Mouse (Mus musculus) lung, embryonic 16.5 days (tissue): Measurements from ENCODE around the gene Tnfsfm13. TPM values are rescaled to one million over a fixed set of nuclear protein-coding genes. Genes with fewer than 3 reads are reported as not detected.
"Not testable (repeated sequence)": the region's sequence is repeated elsewhere in the genome, so short reads cannot be mapped to it uniquely, and the experiment has no call there.

Source experiments
- ATAC-seq: fragments of 200-750 bp; cut with Nextera tagmentation; 2 replicates; pipeline ENCODE4 v1.8.0; 2017; ENCODE audit warnings: low read depth, mild to moderate bottlenecking, moderate library complexity
- H3K27ac ChIP-seq: fragments of 300-500 bp; sonication (generic); 2 replicates; pipeline ENCODE4 v1.5.1; 2014; ENCODE audit warnings: mild to moderate bottlenecking, control low read depth, low read length
- H3K27me3 ChIP-seq: fragments of 300-500 bp; sonication (generic); 2 replicates; pipeline ENCODE4 v1.6.1; 2014; ENCODE audit warnings: low read depth, low read length, mixed read lengths; ENCODE audit not compliant: control insufficient read depth, insufficient read depth
- H3K36me3 ChIP-seq: fragments of 300-500 bp; sonication (generic); 2 replicates; pipeline ENCODE4 v1.6.1; 2014; ENCODE audit warnings: low read length; ENCODE audit not compliant: control insufficient read depth, insufficient read depth
- H3K4me1 ChIP-seq: fragments of 300-500 bp; sonication (generic); replicated peaks from 2 replicates; pipeline ENCODE4 v1.6.1; 2014; ENCODE audit warnings: low read length, mixed read lengths; ENCODE audit not compliant: control insufficient read depth, insufficient read depth
- H3K4me2 ChIP-seq: fragments of 300-500 bp; sonication (generic); 2 replicates; pipeline ENCODE4 v1.6.1; 2014; ENCODE audit warnings: low read depth, low read length, control low read depth
- H3K4me3 ChIP-seq: fragments of 300-500 bp; sonication (generic); 2 replicates; pipeline ENCODE4 v1.5.1; 2014; ENCODE audit warnings: mild to moderate bottlenecking, low read length, control low read depth
- H3K9ac ChIP-seq: fragments of 300-500 bp; sonication (generic); 2 replicates; pipeline ENCODE4 v1.6.1; 2014; ENCODE audit warnings: low read length, control low read depth
- H3K9me3 ChIP-seq: fragments of 300-500 bp; sonication (generic); 2 replicates; pipeline ENCODE4 v1.6.1; 2016; ENCODE audit warnings: low read length; ENCODE audit not compliant: control insufficient read depth
- WGBS: fragments of 180-500 bp; shearing (Covaris S2); extraction: QIAGEN DNeasy Blood & Tissue Kit; methylation state at CpG from one replicate; pipeline ENCODE4 v1.1.7; 2014; 5-methylcytosine and 5-hydroxymethylcytosine counted together
- polyA plus RNA-seq: library from polyadenylated mRNA; unstranded; fragments of >200 nt; fragmentation: Nextera tagmentation; extraction: Ambion mirVana; gene quantifications from 2 replicates; pipeline ENCODE4 v1.2.1, GENCODE M21; 2015

Tnfsfm13 gene
- polyA plus RNA-seq: 5.0 and 5.4 TPM in 2 replicates

DNA sequence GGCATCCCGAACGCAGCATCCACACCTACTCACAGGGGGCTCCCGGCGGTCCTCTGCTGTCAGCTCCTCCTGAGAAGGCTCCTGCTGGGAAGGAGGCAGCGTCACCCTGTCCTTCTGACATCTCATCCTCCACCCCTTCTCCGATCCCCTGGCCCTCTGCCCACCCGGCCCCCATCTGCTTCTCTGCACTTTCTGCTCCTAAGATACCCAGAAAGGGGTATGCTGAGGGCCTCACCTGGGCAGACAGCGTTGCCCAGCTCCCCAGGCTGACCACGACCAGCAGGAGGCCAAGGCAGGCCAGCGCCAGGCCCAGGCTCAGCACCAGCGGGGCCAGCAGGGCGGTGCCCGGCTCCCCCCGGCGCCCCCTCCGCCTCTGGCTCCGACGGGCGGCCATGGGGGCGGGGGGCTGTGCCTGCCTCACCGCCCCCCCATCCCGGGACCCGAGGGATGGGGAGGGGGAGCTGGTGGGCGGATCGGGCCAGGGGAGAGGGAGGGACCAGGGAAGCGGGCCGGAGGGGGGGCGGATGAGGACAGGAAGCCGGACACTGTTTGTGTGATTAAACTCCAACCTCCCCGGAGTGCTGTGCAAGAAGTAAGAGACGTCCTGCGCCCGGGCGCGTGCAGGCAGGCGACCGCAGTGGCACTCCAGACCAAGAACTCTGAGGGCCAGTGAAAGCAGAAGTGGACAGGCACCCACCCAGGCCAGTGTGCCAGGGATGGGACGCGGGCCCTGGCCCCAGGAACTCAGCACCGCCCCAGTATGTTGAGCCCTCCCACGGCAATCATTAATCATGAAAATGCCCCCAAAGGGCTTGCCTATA lies at the start of gene Tnfsfm13, which contains the start of gene Tnfsf12:
TSS of gene Tnfsfm13 (minus strand) at position 738 of the 821 bp plus-strand sequence.
TSS of gene Tnfsf12 (minus strand) at position 489 of the 821 bp plus-strand sequence.
- Histone ChIP-seq H3K4me1 (peaks cover 12% of the 10 kb centered on the region; the same call in 1 of the 2 replicates), H3K36me3 (no peaks in the 10 kb centered on the region), H3K27me3 (no peaks in the 10 kb centered on the region), H3K9me3 (no peaks in the 10 kb centered on the region), H3K9ac (peak within 1 kb of the TSS; percentile 92), H3K4me2 (peak within 1 kb of the TSS; percentile 95), H3K27ac (peak within 1 kb of the TSS; percentile 89), H3K4me3 (peak within 1 kb of the TSS; percentile 67)
- WGBS: under 1% methylated on average over 38 of the region's 41 CpGs
- peak; percentile 89 for ATAC-seq

DNA sequence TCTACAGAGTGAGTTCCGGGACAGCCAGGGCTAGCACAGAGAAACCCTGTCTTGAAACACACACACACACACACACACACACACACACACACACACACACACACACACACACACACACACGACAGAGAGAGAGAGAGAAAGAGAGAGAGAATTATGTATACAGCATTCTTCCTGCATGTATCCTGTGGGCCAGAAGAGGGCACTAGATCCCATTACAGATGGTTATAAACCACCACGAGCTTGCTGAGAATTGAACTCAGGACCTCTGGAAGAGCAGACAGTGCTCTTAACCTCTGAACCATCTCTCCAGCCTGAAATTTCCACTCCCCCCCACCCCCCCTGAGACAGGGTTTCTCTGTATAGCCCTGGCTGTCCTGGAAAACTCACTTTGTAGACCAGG lies 35.5 kb upstream of the Tnfsfm13 start:
- H3K4me1 ChIP-seq, H3K4me3 ChIP-seq, H3K9me3 ChIP-seq, H3K4me2 ChIP-seq, ATAC-seq, H3K27me3 ChIP-seq, H3K9ac ChIP-seq, H3K27ac ChIP-seq: not testable (repeated sequence)
- WGBS: 91% methylated on average over 2 of the region's 3 CpGs
- peaks cover 24% of the 10 kb centered on the region for H3K36me3 ChIP-seq

DNA sequence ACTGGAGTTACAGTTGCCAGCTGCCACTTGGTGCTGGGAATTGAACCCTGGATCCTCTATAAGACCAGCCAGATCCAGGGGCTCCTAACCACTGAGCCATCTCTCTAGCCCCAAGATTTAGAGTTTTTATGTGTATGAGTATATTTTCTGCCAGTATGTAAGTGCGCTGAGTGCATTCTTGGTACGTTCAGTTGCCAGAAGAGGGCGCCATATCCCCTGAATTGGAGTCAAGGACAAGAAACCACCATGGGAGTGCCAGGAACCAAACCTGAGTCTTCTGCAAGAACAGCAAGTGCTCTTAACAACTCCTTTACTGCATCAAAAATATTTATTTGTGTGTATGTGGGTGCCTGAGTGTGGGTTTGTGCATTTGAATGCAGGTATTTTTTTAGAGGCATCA lies 33.2 kb upstream of the Tnfsfm13 start:
- H3K9ac ChIP-seq: no peak overlapping the region
- 15% methylated on average over 3 of the region's 3 CpGs for WGBS
- H3K36me3 ChIP-seq: peaks cover under 1% of the 10 kb centered on the region; the same call in 1 of the 2 replicates
- no peaks in the 10 kb centered on the region for H3K4me1 ChIP-seq
- no peak overlapping the region for H3K27ac ChIP-seq
- no peaks in the 10 kb centered on the region for H3K9me3 ChIP-seq
- H3K4me2 ChIP-seq: no peak overlapping the region
- H3K27me3 ChIP-seq: no peaks in the 10 kb centered on the region
- H3K4me3 ChIP-seq: no peak overlapping the region
- no peak for ATAC-seq

DNA sequence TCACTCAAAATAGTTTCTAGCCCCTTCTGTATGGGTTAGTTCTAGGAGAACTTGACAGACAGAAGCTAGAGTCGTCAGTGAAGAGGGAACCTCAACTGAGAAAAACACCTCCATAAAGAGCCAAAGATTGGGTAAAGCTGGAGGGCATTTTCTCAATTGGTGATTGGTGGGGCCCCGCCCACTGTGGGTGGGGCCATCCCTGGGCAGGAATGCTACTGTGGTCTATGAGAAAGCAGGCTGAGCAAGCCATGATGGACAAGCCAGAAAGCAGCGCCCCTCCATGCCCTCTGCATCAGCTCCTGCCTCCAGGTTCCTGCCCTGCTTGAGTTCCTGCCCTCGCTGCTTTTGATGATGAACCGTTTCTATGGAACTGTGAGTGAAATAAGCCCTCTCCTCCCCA lies 30.1 kb upstream of the Tnfsfm13 start:
- Histone ChIP-seq H3K4me1 (no peaks in the 10 kb centered on the region), H3K27me3 (no peaks in the 10 kb centered on the region), H3K9ac (no peak overlapping the region), H3K27ac (no peak overlapping the region), H3K4me3 (no peak overlapping the region), H3K9me3 (no peaks in the 10 kb centered on the region), H3K36me3 (no peaks in the 10 kb centered on the region), H3K4me2 (no peak overlapping the region)
- no peak for ATAC-seq
- 21% methylated on average over 5 of the region's 5 CpGs for WGBS

DNA sequence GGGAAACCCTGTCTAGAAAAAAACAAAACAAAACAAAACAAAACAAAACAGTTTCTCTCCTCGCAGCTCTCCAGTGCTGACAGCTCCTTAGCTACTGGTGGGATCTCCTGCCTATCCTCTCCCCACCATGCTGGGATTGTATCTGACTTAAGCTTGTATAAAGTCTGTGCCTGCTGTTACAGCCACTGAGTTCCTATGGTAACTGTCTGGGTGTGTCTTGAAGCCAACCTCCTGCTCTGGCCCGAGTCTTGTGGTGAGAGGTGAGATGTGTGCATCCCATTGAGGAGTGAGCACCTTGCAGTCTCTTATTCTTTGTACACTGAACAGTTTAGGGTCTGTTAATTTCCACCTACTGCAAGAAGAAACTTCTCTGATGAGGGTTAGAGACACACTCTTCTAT lies 27.2 kb upstream of the Tnfsfm13 start:
- Histone ChIP-seq H3K9me3 (no peaks in the 10 kb centered on the region), H3K9ac (no peak overlapping the region), H3K27me3 (no peaks in the 10 kb centered on the region), H3K4me2 (no peak overlapping the region), H3K4me1 (no peaks in the 10 kb centered on the region), H3K27ac (no peak overlapping the region), H3K4me3 (no peak overlapping the region), H3K36me3 (no peaks in the 10 kb centered on the region)
- WGBS: 32% methylated on average over 2 of the region's 2 CpGs
- no peak for ATAC-seq

DNA sequence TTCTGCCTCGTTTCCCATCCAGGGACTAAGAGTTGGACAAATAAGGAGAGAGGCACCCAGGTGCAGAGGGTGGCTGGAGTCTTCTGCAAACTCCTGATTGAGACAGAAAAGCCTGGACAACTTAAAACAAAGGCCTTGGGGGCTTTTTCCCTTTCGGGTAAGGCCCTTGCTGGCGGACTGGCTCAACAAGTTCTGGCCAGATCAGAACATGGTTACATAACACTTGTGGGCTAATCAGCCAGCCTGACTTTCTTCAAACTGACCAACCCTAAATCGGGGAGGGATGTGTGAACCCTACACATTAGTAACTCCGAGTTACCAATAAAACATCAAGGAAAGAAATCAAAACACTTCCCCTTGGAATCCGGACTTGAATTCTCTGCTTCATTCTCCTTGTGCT lies 25.0 kb upstream of the Tnfsfm13 start:
- Histone ChIP-seq H3K4me1 (peaks cover 2% of the 10 kb centered on the region; the same call in 1 of the 2 replicates), H3K9me3 (no peaks in the 10 kb centered on the region), H3K4me2 (no peak overlapping the region), H3K9ac (peak overlapping the region; percentile 1; the same call in 1 of the 2 replicates), H3K4me3 (no peak overlapping the region), H3K27ac (peak overlapping the region; percentile 41; the same call in 1 of the 2 replicates), H3K27me3 (no peaks in the 10 kb centered on the region), H3K36me3 (no peaks in the 10 kb centered on the region)
- no peak for ATAC-seq
- WGBS: 43% methylated on average over 6 of the region's 6 CpGs

DNA sequence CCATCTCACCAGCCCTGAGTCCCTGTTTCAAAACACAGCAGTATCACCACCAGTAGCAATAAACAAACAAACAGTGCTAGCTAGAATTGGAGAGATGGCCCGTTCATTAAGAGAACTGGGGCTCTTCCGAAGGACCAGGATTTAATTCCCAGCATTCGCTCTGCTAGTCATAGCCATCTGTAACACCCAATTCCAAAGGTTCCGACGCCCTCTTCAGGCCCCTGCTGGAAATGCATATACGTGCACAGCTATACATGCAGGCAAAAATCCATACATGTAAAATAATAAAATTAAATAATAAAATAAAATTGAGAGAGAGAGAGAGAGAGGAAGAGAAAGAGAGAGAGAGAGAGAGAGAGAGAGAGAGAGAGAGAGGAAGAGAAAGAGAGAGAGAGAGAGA lies 23.5 kb upstream of the Tnfsfm13 start:
- ATAC-seq: no peak
- H3K9me3 ChIP-seq: no peaks in the 10 kb centered on the region
- peaks cover 2% of the 10 kb centered on the region; the same call in 1 of the 2 replicates for H3K4me1 ChIP-seq
- H3K27me3 ChIP-seq: no peaks in the 10 kb centered on the region
- no peak overlapping the region for H3K4me3 ChIP-seq
- WGBS: 65% methylated on average over 6 of the region's 6 CpGs
- no peak overlapping the region for H3K9ac ChIP-seq
- H3K27ac ChIP-seq: no peak overlapping the region
- no peak overlapping the region for H3K4me2 ChIP-seq
- no peaks in the 10 kb centered on the region for H3K36me3 ChIP-seq

DNA sequence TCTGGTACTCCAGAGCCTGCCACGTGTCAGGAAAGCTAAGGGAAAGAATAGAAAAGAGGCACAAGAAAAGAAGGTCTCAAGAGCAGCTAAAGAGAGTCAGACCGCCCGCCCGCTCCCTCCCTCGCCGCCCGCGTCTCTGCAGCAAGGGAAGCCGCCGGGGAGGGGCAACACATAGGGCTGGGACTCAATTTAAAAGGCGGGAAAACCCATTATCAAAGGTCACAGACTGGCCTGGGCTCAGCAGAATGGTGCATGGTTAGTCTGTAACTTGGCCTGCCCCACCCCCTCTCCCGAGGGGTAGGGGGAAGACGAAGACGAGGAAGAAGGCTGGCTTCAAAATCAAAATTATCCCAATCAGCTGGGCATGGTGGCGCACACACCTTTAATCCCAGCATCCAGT lies 22.8 kb upstream of the Tnfsfm13 start:
- H3K27ac ChIP-seq: no peak overlapping the region
- H3K4me1 ChIP-seq: peaks cover 2% of the 10 kb centered on the region; the same call in 1 of the 2 replicates
- H3K4me2 ChIP-seq: no peak overlapping the region
- H3K27me3 ChIP-seq: no peaks in the 10 kb centered on the region
- no peaks in the 10 kb centered on the region for H3K36me3 ChIP-seq
- H3K9me3 ChIP-seq: no peaks in the 10 kb centered on the region
- H3K4me3 ChIP-seq: no peak overlapping the region
- H3K9ac ChIP-seq: no peak overlapping the region
- WGBS: 29% methylated on average over 15 of the region's 15 CpGs
- peak; percentile 15; the same call in 1 of the 2 replicates for ATAC-seq

DNA sequence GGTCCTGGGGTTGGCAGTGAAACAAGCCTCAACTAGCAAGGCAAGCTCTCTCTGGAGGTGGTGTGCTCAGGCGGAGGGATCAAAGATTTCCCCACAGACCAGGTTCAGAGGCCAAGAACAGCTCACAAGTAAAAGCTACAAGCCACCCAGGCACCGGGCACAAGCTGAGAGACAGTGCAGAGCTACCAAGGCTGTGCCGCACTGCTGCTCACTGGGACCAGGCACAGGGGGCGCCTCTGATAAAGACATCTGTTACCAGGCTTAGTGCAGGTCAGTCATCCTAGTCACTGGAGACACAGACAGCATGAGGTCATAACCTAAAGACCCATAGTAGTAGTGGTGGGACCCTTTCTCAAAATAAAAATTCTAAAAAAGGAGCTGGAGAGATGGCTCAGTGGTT lies 21.1 kb upstream of the Tnfsfm13 start:
- WGBS: 69% methylated on average over 4 of the region's 4 CpGs

More for the DNA sequence above, 21.1 kb upstream of the Tnfsfm13 start:
- Histone ChIP-seq H3K9me3 (no peaks in the 10 kb centered on the region), H3K4me3 (no peak overlapping the region), H3K4me1 (peaks cover 2% of the 10 kb centered on the region; the same call in 1 of the 2 replicates), H3K36me3 (no peaks in the 10 kb centered on the region), H3K9ac (no peak overlapping the region), H3K27me3 (no peaks in the 10 kb centered on the region), H3K27ac (no peak overlapping the region), H3K4me2 (no peak overlapping the region)
- no peak for ATAC-seq
